In the genomic region with DNA sequence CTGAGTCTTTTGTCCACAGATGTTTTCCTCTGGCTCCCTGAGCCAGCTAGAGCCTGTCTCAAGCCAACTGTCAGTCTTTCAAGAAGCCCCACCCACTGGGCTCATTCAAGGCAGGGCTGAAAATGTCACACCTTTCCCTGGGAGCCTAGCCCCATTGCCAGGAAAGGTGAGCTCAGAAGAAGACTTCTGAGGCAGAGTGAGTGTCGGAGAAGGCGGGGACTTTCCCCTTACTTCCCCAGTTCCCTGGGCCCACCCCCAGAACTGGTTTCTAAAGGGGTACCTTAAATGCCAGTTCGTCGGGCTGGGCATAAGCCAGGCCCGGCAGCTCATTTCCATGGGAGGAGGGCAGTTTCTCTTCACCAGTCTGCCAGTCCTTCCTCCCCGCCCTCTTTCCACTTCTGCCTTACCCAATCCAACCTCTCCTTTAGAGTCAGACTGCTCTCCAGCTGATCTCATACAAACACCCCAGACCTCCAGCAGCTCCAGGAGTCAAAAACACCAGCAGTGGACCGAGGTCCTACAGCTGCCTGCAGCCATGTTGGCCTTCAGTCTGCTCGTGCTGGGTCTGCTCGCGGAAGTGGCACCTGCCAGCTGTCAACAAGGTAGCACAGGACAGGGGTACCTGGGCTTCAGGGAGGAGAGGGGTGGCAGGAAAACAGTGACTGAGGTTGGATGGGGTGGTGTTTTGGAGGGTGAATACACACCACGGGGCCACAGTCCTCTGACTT, we compare ENCODE assay signal across 8 mouse cellular contexts. TPM values are rescaled to one million over a fixed set of nuclear protein-coding genes. Genes with fewer than 3 reads are reported as not detected.
DNase-seq lines count a peak whose midpoint lies in the region; ATAC-seq lines count a peak whose summit lies in the region.

A gene (plus strand): TSS at position 98 of the 728 bp plus-strand sequence.

- ATAC-seq in heart, embryonic 16.5 days (replicated peaks; ENCODE audit: extremely low read depth, insufficient read depth, low FRiP score), result no peak
- ATAC-seq in embryonic facial prominence, embryonic 13.5 days (ENCODE audit: insufficient number of reproducible peaks, insufficient read depth, low FRiP score, low TSS enrichment, low read depth), result no peak

- H3K9ac ChIP-seq in heart, embryonic 16.5 days (ENCODE audit: low read length), result no peak within 1 kb of the TSS
- no peak within 1 kb of the TSS for H3K9ac ChIP-seq in embryonic facial prominence, embryonic 13.5 days

- H3K36me3 ChIP-seq in heart, embryonic 16.5 days (ENCODE audit: control insufficient read depth, insufficient read depth), result no peaks in the 10 kb centered on the region
- H3K36me3 ChIP-seq in embryonic facial prominence, embryonic 13.5 days, result no peaks in the 10 kb centered on the region
- H3K36me3 ChIP-seq in macrophage (ENCODE audit: inconsistent target), result no peaks in the 10 kb centered on the region

- peak within 1 kb of the TSS; percentile 28 for H3K4me3 ChIP-seq in heart, embryonic 16.5 days (ENCODE audit: low read length)
- H3K4me3 ChIP-seq in embryonic facial prominence, embryonic 13.5 days, result no peak within 1 kb of the TSS
- H3K4me3 ChIP-seq in macrophage (ENCODE audit: inconsistent target), result peak within 1 kb of the TSS; percentile 31

- no peaks in the 10 kb centered on the region for H3K9me3 ChIP-seq in heart, embryonic 16.5 days (replicated peaks; ENCODE audit: control insufficient read depth, low read length)
- no peaks in the 10 kb centered on the region for H3K9me3 ChIP-seq in embryonic facial prominence, embryonic 13.5 days

- H3K27me3 ChIP-seq in heart, embryonic 16.5 days (ENCODE audit: control insufficient read depth, insufficient read depth, low read length), result peaks cover 13% of the 10 kb centered on the region; the same call in 1 of the 2 replicates
- peaks cover 54% of the 10 kb centered on the region for H3K27me3 ChIP-seq in embryonic facial prominence, embryonic 13.5 days

- WGBS in heart, embryonic 16.5 days, result 16% methylated on average over 11 of the region's 11 CpGs
- 25% methylated on average over 11 of the region's 11 CpGs for WGBS in embryonic facial prominence, embryonic 13.5 days
- WGBS in macrophage (ENCODE audit: missing documents), result 7% methylated on average over 11 of the region's 11 CpGs

- DNase-seq in heart, postnatal 10 days, result no peak
- peak; percentile 84 to 91 for DNase-seq in kidney, postnatal 25 days
- no peak for DNase-seq in natural killer cell, adult 2 months (ENCODE audit: low spot score in 2 of 2)
- no peak for DNase-seq in left cerebral cortex, postnatal 14 days (ENCODE audit: low spot score in 2 of 2)
- DNase-seq in adrenal gland, adult (ENCODE audit: inconsistent age in 2 of 2, low spot score in 1 of 2), result no peak

- H3K27ac ChIP-seq in heart, embryonic 16.5 days (ENCODE audit: low read length), result no peak within 1 kb of the TSS
- H3K27ac ChIP-seq in embryonic facial prominence, embryonic 13.5 days, result no peak within 1 kb of the TSS
- H3K27ac ChIP-seq in macrophage, result peak within 1 kb of the TSS; percentile 33; the same call in 1 of the 2 replicates

- H3K4me2 ChIP-seq in heart, embryonic 16.5 days (ENCODE audit: low read depth, low read length), result peak within 1 kb of the TSS; percentile 49
- peak within 1 kb of the TSS; percentile 18; the same call in 1 of the 2 replicates for H3K4me2 ChIP-seq in embryonic facial prominence, embryonic 13.5 days

- intact Hi-C loops in heart, postnatal 10 days (cut with DNase I), result loop anchor here (5.0 kb wide), 1 partner anchor 91 kb away; no protein-coding TSS in a partner anchor
- intact Hi-C loops in left cerebral cortex, postnatal 14 days (cut with DNase I), result loop anchor here (5.0 kb wide), 1 partner anchor 41 kb away; no protein-coding TSS in a partner anchor

- H3K79me2 ChIP-seq in macrophage (ENCODE audit: inconsistent target), result no peaks in the 10 kb centered on the region

- no peaks in the 10 kb centered on the region for H3K4me1 ChIP-seq in heart, embryonic 16.5 days (ENCODE audit: control insufficient read depth, insufficient read depth, low read length)
- no peaks in the 10 kb centered on the region for H3K4me1 ChIP-seq in embryonic facial prominence, embryonic 13.5 days

RNA-seq across cellular contexts. Expression of the gene that starts here (rescaled TPM):
- 1.7 and 4.2 TPM in 2 replicates for polyA plus RNA-seq in heart, embryonic 16.5 days (2015; fragmentation: Nextera tagmentation; extraction: Ambion mirVana)
- 1 to 10 TPM in 1 of 2 experiments, under 1 TPM in 1; 0.74 to 1.5 TPM for total RNA-seq in heart, postnatal 10 days (2021)
- 8.7 and 12.3 TPM in 2 replicates for polyA plus RNA-seq in embryonic facial prominence, embryonic 13.5 days (2015; fragmentation: Nextera tagmentation; extraction: Ambion mirVana)
- 100 to 1,000 TPM in 1 of 26 experiments, 10 to 100 TPM in 6, 1 to 10 TPM in 18, not detected in 1; 1.8 to 110 (median 6.1) TPM for total RNA-seq in macrophage (2018; cell fraction: chromatin; rRNA removed)
- total RNA-seq in macrophage (2018; cell fraction: cytosol; rRNA removed), result 100 to 1,000 TPM in 9 of 26 experiments, 10 to 100 TPM in 17; 35.2 to 171 (median 71.0) TPM
- total RNA-seq in macrophage (2018; cell fraction: nucleus; rRNA removed), result 100 to 1,000 TPM in 1 of 26 experiments, 10 to 100 TPM in 25; 16.5 to 130 (median 27.7) TPM
- 24.4 to 124 TPM (median 41.0 TPM) in 3 replicates for polyA plus RNA-seq in macrophage (2018)
- under 1 TPM in 1 of 2 experiments, not detected in 1; 0.44 TPM for total RNA-seq in left cerebral cortex, postnatal 14 days (2021)

Comparison
In these comparisons a context has a peak if more than half of its experiments do, and no peak if none do; other contexts are left out.
1. DNase-seq: peak in kidney, postnatal 25 days (2 of 2); none in heart, postnatal 10 days (0 of 2), natural killer cell, adult 2 months (0 of 2), left cerebral cortex, postnatal 14 days (0 of 2) and adrenal gland, adult (0 of 2).